Mouse (Mus musculus) left cerebral cortex, postnatal 4 days (tissue): Measurements from ENCODE around the gene Cldn3. TPM values are rescaled to one million over a fixed set of nuclear protein-coding genes. Genes with fewer than 3 reads are reported as not detected.
A peak's percentile ranks its signal among the peaks of the same experiment; 100 is the strongest.
"Not testable (repeated sequence)": the region's sequence is repeated elsewhere in the genome, so short reads cannot be mapped to it uniquely, and the experiment has no call there.

Experiments used
- DNase-seq: peaks from one replicate; pipeline ENCODE4 v3.0.0-alpha.2; 2022
- intact Hi-C: fragments of 180-260 bp; cut with DNase I; formaldehyde crosslinking; loops from one replicate; pipeline ENCODE4 v1.15.1; 2025
- total RNA-seq, 2 experiments: library from RNA; stranded (reverse); gene quantifications; 2 replicates each; pipeline ENCODE4 v1.2.3; 2021

The Cldn3 gene
- total RNA-seq, result 1 to 10 TPM; 6.2 to 6.4 TPM

DNA sequence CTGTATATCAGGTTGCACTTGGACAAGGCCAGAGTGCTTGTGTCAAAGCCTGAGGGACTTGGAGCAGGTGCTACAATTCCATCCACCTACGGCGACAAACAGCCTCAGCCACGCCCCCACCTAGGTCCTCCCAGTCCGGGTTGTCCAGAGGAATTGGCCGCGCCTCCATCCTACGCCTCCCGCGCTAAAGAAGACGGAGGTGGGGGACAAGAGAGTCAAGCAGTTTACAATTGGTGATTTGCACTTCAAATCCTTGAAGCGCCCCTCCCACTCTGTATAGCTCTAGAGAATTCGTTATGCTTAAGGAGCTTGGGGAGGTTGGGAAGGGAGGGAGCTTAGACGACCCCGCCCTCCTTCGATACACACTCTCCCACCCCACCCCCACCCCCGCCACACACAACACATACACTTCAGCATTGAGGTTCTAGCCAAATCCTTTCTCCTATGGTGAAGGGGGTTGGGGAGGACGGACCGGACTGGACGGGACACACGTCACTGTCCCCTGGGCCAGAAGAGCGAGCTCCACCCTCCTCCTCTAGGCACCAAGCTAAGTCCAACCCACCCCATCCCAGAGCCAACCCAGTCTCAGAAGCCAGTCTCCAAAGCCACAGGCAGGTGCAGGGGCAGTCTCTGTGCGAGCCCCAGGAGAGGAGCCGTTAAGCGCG, at the start of gene Cldn3:
Cldn3 (plus strand) TSS at position 582 of the 665 bp plus-strand sequence.
- DNase-seq, result peak; percentile 42

DNA sequence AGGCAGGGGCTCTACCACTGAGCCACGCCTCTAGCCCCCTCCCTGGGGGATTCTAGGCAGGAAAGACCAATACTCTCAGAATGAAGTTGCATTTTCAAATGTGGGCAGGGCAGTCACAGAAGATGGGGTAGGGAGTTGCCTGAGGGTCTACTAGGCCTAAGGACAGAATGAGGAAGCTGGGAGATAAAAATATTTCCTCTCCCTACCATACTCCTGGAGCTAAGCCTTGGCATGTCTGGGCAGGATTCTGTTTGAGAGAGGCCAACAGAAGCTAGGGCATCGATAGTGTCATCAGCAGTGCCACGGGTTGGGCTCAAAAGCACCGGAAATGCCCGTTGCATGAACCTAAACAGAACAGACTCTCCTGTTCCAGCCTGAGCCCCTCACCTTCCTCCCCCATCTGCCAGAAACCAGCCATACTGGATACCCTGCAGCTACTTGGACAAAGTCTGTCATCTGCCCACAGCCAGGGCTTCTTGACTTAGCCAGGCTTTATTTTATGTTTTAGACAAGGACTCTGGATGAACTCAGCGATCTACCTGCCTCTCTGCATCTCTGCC, 49.3 kb upstream of the Cldn3 start:
- intact Hi-C loops, result no loop called here
- no peak for DNase-seq

More for the DNA sequence above, at the start of gene Cldn3:
- intact Hi-C loops, result no loop called here

DNA sequence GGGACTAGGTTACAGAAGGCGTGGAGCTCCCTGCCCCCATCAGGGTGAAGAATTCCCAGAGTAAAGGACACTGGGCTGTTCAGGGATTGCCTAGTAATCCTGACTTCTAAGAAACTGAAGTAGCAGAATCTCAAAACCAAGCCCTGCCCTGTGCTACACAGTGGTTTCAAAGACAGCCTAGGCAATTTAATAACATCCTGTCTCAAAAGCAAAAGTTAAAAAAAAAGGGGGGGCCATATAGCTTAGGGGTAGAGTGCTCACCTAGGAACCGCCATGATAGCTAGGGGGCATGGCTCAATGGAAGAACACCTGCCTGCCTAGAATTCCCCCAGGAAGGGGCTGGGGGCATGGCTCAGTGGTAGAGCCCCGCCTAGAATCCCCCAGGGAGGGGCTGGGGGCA, 46.9 kb upstream of the Cldn3 start:
- no peak for DNase-seq
- intact Hi-C loops, result no loop called here

DNA sequence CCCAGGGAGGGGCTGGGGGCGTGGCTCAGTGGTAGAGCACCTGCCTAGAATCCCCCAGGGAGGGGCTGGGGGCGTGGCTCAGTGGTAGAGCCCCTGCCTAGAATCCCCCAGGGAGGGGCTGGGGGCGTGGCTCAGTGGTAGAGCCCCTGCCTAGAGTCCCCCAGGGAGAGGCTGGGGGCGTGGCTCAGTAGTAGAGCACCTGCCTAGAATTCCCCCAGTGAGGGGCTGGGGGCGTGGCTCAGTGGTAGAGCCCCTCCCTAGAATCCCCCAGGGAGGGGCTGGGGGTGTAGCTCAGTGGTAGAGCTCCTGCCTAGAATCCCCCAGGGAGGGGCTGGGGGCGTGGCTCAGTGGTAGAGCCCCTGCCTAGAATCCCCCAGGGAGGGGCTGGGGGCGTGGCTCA, 46.5 kb upstream of the Cldn3 start:
- DNase-seq, intact Hi-C loops: not testable (repeated sequence)

DNA sequence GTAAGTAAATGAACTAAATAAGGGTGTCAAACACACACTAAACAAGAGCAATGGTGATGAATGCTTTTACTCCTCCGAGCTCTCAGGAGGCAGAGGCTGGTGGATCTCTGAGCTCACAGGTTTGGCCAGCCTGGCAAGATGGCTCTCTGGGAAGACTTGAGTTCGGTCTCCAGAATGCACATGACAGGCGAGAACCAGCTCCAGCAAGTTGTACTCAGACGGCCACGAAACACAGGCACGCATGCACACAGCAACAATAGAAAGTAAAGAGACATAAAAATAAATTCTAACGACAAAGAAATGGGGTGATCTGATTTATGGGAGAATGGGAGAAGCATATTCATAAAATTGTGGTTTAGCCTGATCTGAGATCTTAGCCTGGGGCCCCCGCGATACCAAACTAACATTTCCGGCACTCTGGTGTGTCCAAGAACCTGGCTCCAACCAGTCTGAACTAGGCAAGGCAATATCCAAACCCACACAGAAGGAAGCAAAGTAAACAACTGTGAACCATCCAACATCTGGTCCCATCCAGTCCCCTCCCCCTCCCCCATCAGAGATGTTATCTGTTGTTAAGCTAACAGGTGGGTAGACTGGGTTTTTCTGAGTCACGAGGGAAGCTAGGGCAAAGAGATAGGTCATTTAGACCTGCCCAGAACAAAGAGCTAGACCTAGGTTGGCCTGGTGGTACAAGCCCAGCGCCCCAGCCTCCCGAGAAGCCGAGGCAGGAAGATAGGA, 44.4 kb upstream of the Cldn3 start:
- intact Hi-C loops, result no loop called here
- no peak for DNase-seq

GRCm38 (mm10) chr5:134942740-134943139, 43.3 kb upstream of the Cldn3 start:
- DNase-seq, result no peak
- intact Hi-C loops, result no loop called here

DNA sequence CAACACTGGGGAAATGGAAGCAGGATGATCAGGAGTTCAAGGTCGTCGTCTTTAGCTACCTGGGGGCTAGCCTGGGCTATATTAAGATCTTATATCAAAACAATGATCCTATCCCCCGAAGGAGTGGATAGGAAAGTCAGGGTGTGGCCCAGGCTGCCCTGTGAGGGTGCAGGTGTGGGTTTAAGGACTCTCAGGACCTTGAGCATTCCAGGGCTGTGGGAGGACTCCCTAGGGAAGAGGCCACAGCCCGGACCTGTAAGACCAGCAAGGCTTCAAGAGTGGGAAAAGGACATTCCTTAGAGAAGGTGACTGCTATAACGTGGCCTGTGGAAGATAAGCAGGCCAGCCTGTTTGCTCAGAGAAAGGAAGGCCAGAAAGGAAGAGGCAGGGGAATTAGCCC, 41.8 kb upstream of the Cldn3 start:
- DNase-seq, result no peak
- intact Hi-C loops, result no loop called here

GRCm38 (mm10) chr5:134945266-134945959, 40.6 kb upstream of the Cldn3 start:
- DNase-seq, result no peak
- intact Hi-C loops, result no loop called here

- intact Hi-C loops, result no loop called here
- no peak for DNase-seq
Observed at GRCm38 (mm10) chr5:134946063-134946856, 39.8 kb upstream of the Cldn3 start.

- DNase-seq, result no peak
- intact Hi-C loops, result no loop called here
Observed at GRCm38 (mm10) chr5:134946857-134947255, 39.2 kb upstream of the Cldn3 start, which contains the start of gene Cldn4. Cldn4 (minus strand) TSS chr5:134946934.

DNA sequence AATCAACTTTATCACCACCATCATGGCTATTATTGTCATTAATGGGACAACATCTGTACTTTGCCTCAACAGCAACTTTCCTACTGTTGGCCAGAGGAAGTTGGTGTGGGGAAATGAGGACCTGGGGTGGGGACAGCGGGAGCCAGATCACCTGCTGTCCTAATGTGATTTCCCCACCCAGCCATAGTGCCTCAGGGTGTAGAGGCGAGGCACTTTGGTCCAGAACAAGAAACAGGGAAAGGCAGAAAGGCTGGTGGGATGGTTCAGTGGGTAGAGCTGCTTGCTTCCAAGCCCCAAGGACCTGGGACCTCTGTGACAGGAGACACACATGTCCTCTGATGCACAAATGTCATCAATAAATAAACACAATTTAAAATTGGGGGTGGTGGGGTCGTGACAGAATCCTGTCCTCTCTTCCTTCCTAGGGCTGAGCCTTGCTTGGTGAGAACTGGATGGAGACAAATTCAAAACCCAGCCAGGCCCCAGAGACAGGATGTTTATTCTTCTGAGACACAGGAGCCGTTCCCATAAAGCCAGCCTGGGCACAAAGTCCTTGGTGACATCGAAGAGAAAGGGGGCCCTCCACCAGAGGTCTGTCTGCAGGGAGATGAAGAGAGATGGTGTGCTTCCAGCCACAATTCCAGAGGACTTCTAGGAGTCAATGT, 38.5 kb upstream of the Cldn3 start:
- intact Hi-C loops, result no loop called here

GRCm38 (mm10) chr5:134948085-134948439, 38.0 kb upstream of the Cldn3 start:
- intact Hi-C loops, result no loop called here
- no peak for DNase-seq

More for the DNA sequence above, 38.5 kb upstream of the Cldn3 start:
- DNase-seq, result no peak

- DNase-seq, result no peak
- intact Hi-C loops, result no loop called here
Observed at GRCm38 (mm10) chr5:134951053-134951884, 34.7 kb upstream of the Cldn3 start.

GRCm38 (mm10) chr5:134955491-134955890, 30.5 kb upstream of the Cldn3 start:
- no peak for DNase-seq

GRCm38 (mm10) chr5:134959114-134959513, 26.9 kb upstream of the Cldn3 start:
- peak; percentile 38 for DNase-seq
- intact Hi-C loops, result no loop called here

More at GRCm38 (mm10) chr5:134955491-134955890, 30.5 kb upstream of the Cldn3 start:
- intact Hi-C loops, result no loop called here

GRCm38 (mm10) chr5:134960430-134960829, 25.6 kb upstream of the Cldn3 start:
- intact Hi-C loops, result loop anchor here (10.0 kb wide), 1 partner anchor 216 kb away; the partner anchor contains the start of gene Eln
- no peak for DNase-seq

DNA sequence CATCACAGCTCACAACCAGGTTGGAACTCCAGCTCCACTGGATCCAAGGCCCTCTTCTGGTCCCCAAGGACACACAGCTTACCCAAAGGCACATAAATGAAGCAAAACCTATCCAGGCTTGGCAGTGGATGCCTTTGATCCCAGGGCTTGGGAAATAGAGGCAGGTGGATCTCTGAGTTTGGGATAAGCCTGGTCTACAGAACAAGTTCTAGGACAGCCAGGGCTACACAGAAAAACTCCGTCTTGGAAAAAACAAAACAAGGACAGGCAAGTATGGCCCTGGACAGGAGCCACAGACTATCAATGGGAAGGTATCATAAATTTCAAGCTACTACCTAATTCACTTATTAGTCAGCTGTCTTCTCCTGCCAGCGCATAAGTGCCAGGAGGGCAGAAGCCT, 24.5 kb upstream of the Cldn3 start:
- DNase-seq, result no peak
- intact Hi-C loops, result loop anchor here (10.0 kb wide), 1 partner anchor 217 kb away; the partner anchor contains the start of gene Eln

GRCm38 (mm10) chr5:134963546-134963945, 22.5 kb upstream of the Cldn3 start:
- DNase-seq, result no peak
- intact Hi-C loops, result loop anchor here (10.0 kb wide), 1 partner anchor 219 kb away; the partner anchor contains the start of gene Eln

- intact Hi-C loops, result loop anchor here (5.0 to 10.0 kb wide), 2 partner anchors 57 to 220 kb away; partner anchors contain the start of genes Eln and Tmem270
- DNase-seq, result not testable (repeated sequence)
Observed at GRCm38 (mm10) chr5:134964655-134965054, 21.4 kb upstream of the Cldn3 start.
